In genomic region chr19:56950818-56951217, GRCm38 (mm10) we compare ENCODE assay signal across 17 mouse cellular contexts. TPM values are rescaled to one million over a fixed set of nuclear protein-coding genes. Genes with fewer than 3 reads are reported as not detected.
"Had no signal": no experiment of that assay in that cellular context is flagged by ENCODE, and none has a peak within 500 bp of the region (broad histone marks: within the 10 kb centered on the region; RNA-seq: fewer than 3 reads in every experiment).

No protein-coding gene starts in this region.

- H3K9ac ChIP-seq: limb, embryonic 12.5 days; limb, embryonic 15.5 days; liver, embryonic 14.5 days; liver, postnatal 0 days; lung, embryonic 14.5 days; midbrain, embryonic 13.5 days had no signal

- H3K27me3 ChIP-seq: limb, embryonic 12.5 days; limb, embryonic 15.5 days; midbrain, embryonic 13.5 days had no signal

- H3K27ac ChIP-seq: kidney, postnatal 0 days; layer of hippocampus, adult 2 months; limb, embryonic 12.5 days; limb, embryonic 15.5 days; liver, embryonic 14.5 days; macrophage; midbrain, embryonic 13.5 days had no signal

- H3K4me1 ChIP-seq: midbrain, embryonic 13.5 days had no signal

- H3K4me2 ChIP-seq: limb, embryonic 12.5 days; limb, embryonic 15.5 days; liver, embryonic 11.5 days; lung, embryonic 14.5 days; midbrain, embryonic 13.5 days had no signal

- ATAC-seq: liver, postnatal 0 days; lung, postnatal 0 days; midbrain, embryonic 13.5 days; midbrain, embryonic 16.5 days had no signal

- H3K4me3 ChIP-seq: layer of hippocampus, adult 2 months; limb, embryonic 12.5 days; limb, embryonic 15.5 days; midbrain, embryonic 13.5 days had no signal

- H3K9me3 ChIP-seq: limb, embryonic 12.5 days; limb, embryonic 15.5 days; midbrain, embryonic 13.5 days had no signal

- DNase-seq: kidney, postnatal 25 days; layer of hippocampus, adult 9-11 months; liver, postnatal 0 days; lung, embryonic 14.5 days; thymus, adult 18-20 months; thymus, postnatal 36 days had no signal

- H3K36me3 ChIP-seq: limb, embryonic 12.5 days; limb, embryonic 15.5 days; midbrain, embryonic 13.5 days had no signal

RNA-seq across cellular contexts. Expression of gene Afap1l2, which starts 57.2 kb away (rescaled TPM):
- total RNA-seq: megakaryocyte, adult 5-6 weeks had no signal
- polyA plus RNA-seq: macrophage had no signal
